Mouse (Mus musculus): ENCODE results near the gene Mt4.

DNA sequence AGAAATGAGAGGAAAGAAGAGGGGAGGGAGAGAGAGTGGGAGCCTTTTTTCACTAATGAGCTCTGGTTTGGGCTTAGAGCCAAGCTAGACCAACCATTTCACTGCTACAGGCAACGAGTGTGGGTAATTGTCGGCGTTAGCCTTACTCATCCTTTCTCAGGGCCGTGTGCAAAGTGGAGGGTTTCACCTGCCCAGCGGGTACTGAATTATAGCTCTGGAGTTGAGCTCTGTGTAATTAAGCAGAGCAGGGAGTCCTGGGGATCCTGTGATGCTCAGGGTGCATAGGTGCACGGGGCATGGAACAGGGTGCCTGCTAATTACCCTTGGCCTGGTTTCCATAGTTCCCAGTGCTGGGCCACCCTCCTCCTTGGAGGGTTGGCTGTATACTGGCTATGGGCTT lies 9.3 kb upstream of the Mt4 start:
- TF ChIP-seq POLR2A (IDR thresholded peaks at IDR 0.05; ENCODE audit: low read depth, low read length) (no peak), CTCF (IDR thresholded peaks at IDR 0.05; ENCODE audit: extremely low read depth, insufficient read depth, insufficient read length, insufficient replicate concordance) (no peak)
